Mouse (Mus musculus) heart, embryonic 15.5 days (tissue): ENCODE results near the gene Usp24. TPM values are rescaled to one million over a fixed set of nuclear protein-coding genes. Genes with fewer than 3 reads are reported as not detected.

Experiments
- ATAC-seq: fragments of 200-750 bp; cut with Nextera tagmentation; replicated peaks from 2 replicates; pipeline ENCODE4 v1.8.0; 2017; ENCODE audit warnings: low read depth, moderate TSS enrichment; ENCODE audit not compliant: insufficient number of reproducible peaks, insufficient read depth, low FRiP score
- H3K27ac ChIP-seq: fragments of 300-500 bp; sonication (generic); 2 replicates; pipeline ENCODE4 v1.5.1; 2015; ENCODE audit warnings: mild to moderate bottlenecking, inconsistent platforms
- H3K27me3 ChIP-seq: fragments of 300-500 bp; sonication (generic); 2 replicates; pipeline ENCODE4 v1.6.1; 2015; ENCODE audit warnings: inconsistent platforms
- H3K36me3 ChIP-seq: fragments of 300-500 bp; sonication (generic); 2 replicates; pipeline ENCODE4 v1.6.1; 2015; ENCODE audit warnings: mild to moderate bottlenecking, inconsistent platforms
- H3K4me1 ChIP-seq: fragments of 300-500 bp; sonication (generic); replicated peaks from 2 replicates; pipeline ENCODE4 v1.6.1; 2015; ENCODE audit warnings: inconsistent platforms
- H3K4me2 ChIP-seq: fragments of 300-500 bp; sonication (generic); 2 replicates; pipeline ENCODE4 v1.6.1; 2015; ENCODE audit warnings: inconsistent platforms, mild to moderate bottlenecking, moderate library complexity
- H3K4me3 ChIP-seq: fragments of 300-500 bp; sonication (generic); 2 replicates; pipeline ENCODE4 v1.5.1; 2015; ENCODE audit warnings: mild to moderate bottlenecking, inconsistent platforms
- H3K9ac ChIP-seq: fragments of 300-500 bp; sonication (generic); 2 replicates; pipeline ENCODE4 v1.6.1; 2015; ENCODE audit warnings: mild to moderate bottlenecking, inconsistent platforms
- H3K9me3 ChIP-seq: fragments of 300-500 bp; sonication (generic); replicated peaks from 2 replicates; pipeline ENCODE4 v1.6.1; 2016; ENCODE audit warnings: inconsistent platforms
- WGBS: fragments of 180-500 bp; shearing (Covaris S2); methylation state at CpG from one replicate; pipeline ENCODE4 v1.1.7; 2015; ENCODE audit warnings: mixed read lengths; 5-methylcytosine and 5-hydroxymethylcytosine counted together
- polyA plus RNA-seq: library from polyadenylated mRNA; unstranded; fragments of >200 nt; fragmentation: Nextera tagmentation; extraction: Ambion mirVana; gene quantifications from 2 replicates; pipeline ENCODE4 v1.2.1, GENCODE M21; 2015

Usp24 gene
- polyA plus RNA-seq = 6.6 and 8.1 TPM in 2 replicates

GRCm38 (mm10) chr4:106315921-106316350, at the start of gene Usp24:
Usp24 (plus strand) TSS chr4:106316213.
- H3K9me3 ChIP-seq = no peaks in the 10 kb centered on the region
- H3K36me3 ChIP-seq = no peaks in the 10 kb centered on the region
- WGBS = under 1% methylated on average over 43 of the region's 60 CpGs
- peaks cover 41% of the 10 kb centered on the region for H3K4me1 ChIP-seq
- H3K27me3 ChIP-seq = no peaks in the 10 kb centered on the region
- ATAC-seq = peak; percentile 87
- H3K9ac ChIP-seq = peak within 1 kb of the TSS; percentile 96
- H3K4me3 ChIP-seq = peak within 1 kb of the TSS; percentile 96
- H3K27ac ChIP-seq = peak within 1 kb of the TSS; percentile 93
- peak within 1 kb of the TSS; percentile 83 for H3K4me2 ChIP-seq

GRCm38 (mm10) chr4:106276937-106277336, 39.1 kb upstream of the Usp24 start:
- no peaks in the 10 kb centered on the region for H3K27me3 ChIP-seq
- H3K4me2 ChIP-seq = no peak overlapping the region
- ATAC-seq = no peak
- peaks cover 19% of the 10 kb centered on the region for H3K4me1 ChIP-seq
- no peaks in the 10 kb centered on the region for H3K36me3 ChIP-seq
- no peak overlapping the region for H3K27ac ChIP-seq
- 42% methylated on average over 2 of the region's 2 CpGs for WGBS
- no peak overlapping the region for H3K9ac ChIP-seq
- H3K4me3 ChIP-seq = no peak overlapping the region
- no peaks in the 10 kb centered on the region for H3K9me3 ChIP-seq

- H3K9me3 ChIP-seq = no peaks in the 10 kb centered on the region
- no peaks in the 10 kb centered on the region for H3K27me3 ChIP-seq
- no peak overlapping the region for H3K27ac ChIP-seq
- H3K4me2 ChIP-seq = no peak overlapping the region
- H3K4me3 ChIP-seq = no peak overlapping the region
- H3K4me1 ChIP-seq = peaks cover 25% of the 10 kb centered on the region
- 12% methylated on average over 4 of the region's 4 CpGs for WGBS
- no peak for ATAC-seq
- no peak overlapping the region for H3K9ac ChIP-seq
- H3K36me3 ChIP-seq = no peaks in the 10 kb centered on the region
Measured at GRCm38 (mm10) chr4:106279177-106279576, 36.8 kb upstream of the Usp24 start.

DNA sequence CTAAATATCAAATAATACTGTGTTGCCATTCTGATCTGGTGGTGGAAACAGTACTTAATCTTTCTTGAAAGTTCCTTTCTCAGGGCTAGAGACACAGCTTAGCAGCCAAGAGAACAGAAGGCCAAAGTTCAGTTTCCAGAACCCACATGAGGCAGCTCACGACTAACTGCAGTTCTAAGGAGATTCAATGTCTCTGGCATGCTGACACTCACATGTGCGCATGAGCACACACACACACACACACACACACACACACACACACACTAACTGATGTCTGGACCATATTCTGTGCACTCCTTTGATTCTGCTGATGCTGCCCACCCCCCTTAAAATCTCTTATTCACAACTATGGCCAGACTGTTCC, 34.9 kb upstream of the Usp24 start:
- H3K9ac ChIP-seq = no peak overlapping the region
- no peak for ATAC-seq
- no peaks in the 10 kb centered on the region for H3K27me3 ChIP-seq
- H3K4me3 ChIP-seq = no peak overlapping the region; the same call in 1 of the 2 replicates
- 55% methylated on average over 2 of the region's 2 CpGs for WGBS
- peaks cover 25% of the 10 kb centered on the region for H3K4me1 ChIP-seq
- H3K4me2 ChIP-seq = peak overlapping the region; percentile 47
- H3K27ac ChIP-seq = peak overlapping the region; percentile 83
- no peaks in the 10 kb centered on the region for H3K36me3 ChIP-seq
- no peaks in the 10 kb centered on the region for H3K9me3 ChIP-seq

- peak; percentile 79 for ATAC-seq
- 30% methylated on average over 8 of the region's 8 CpGs for WGBS
- H3K4me3 ChIP-seq = peak overlapping the region; percentile 13; the same call in 1 of the 2 replicates
Measured at GRCm38 (mm10) chr4:106281492-106282122, 34.4 kb upstream of the Usp24 start.

DNA sequence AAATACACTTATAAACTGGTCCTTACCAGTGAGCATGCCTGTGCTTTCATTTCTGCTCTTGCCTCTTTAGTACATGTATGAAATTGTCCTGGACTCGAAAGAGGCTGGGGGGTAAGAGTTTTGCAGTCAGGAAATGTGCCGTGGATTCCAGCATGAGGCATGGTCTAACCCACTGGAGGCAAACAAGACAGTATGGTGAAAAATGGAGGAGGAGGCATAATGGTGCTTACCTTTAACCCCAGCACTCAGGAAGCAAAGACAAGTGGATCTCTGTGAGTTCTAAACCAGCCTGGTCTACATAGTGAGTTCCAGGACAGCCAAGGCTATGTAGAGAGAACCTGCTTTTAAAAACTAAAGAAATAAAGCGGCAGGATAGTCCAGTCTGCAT, 33.9 kb upstream of the Usp24 start:
- no peaks in the 10 kb centered on the region for H3K27me3 ChIP-seq
- H3K4me2 ChIP-seq = peak overlapping the region; percentile 47; the same call in 1 of the 2 replicates
- peak overlapping the region; percentile 13; the same call in 1 of the 2 replicates for H3K4me3 ChIP-seq
- H3K27ac ChIP-seq = peak overlapping the region; percentile 83
- H3K36me3 ChIP-seq = no peaks in the 10 kb centered on the region
- H3K9ac ChIP-seq = no peak overlapping the region
- ATAC-seq = no peak
- no peaks in the 10 kb centered on the region for H3K9me3 ChIP-seq
- WGBS = 63% methylated on average over 3 of the region's 3 CpGs
- H3K4me1 ChIP-seq = peaks cover 29% of the 10 kb centered on the region

More at GRCm38 (mm10) chr4:106281492-106282122, 34.4 kb upstream of the Usp24 start:
- Histone ChIP-seq H3K9ac (no peak overlapping the region), H3K4me2 (peak overlapping the region; percentile 47), H3K9me3 (no peaks in the 10 kb centered on the region), H3K27me3 (no peaks in the 10 kb centered on the region), H3K4me1 (peaks cover 25% of the 10 kb centered on the region), H3K36me3 (no peaks in the 10 kb centered on the region), H3K27ac (peak overlapping the region; percentile 83)

GRCm38 (mm10) chr4:106286958-106287743, 28.9 kb upstream of the Usp24 start:
- H3K9me3 ChIP-seq = no peaks in the 10 kb centered on the region
- no peaks in the 10 kb centered on the region for H3K36me3 ChIP-seq
- H3K9ac ChIP-seq = no peak overlapping the region
- H3K4me1 ChIP-seq = peaks cover 11% of the 10 kb centered on the region
- no peak overlapping the region for H3K4me2 ChIP-seq
- H3K4me3 ChIP-seq = no peak overlapping the region
- no peak overlapping the region for H3K27ac ChIP-seq
- WGBS = 47% methylated on average over 4 of the region's 4 CpGs
- ATAC-seq = no peak
- no peaks in the 10 kb centered on the region for H3K27me3 ChIP-seq

DNA sequence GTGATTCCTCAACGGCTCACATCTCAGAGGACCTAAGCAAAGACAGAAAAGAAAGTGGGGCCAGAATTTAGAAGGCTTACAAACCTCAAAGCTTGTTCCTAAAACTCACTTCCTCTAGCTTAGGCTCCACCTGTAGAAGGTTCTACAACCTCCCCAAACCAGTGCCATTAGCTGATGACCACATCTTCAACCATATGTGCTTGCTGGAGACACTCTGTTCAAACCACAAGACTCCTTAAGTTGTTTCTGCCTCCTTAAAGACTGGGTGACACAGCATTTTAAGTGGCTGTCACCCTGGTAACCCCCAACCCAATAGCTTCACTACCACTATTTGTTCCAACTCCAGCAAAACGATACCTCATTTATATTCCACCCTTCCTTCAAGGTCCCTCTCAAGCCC, 25.8 kb upstream of the Usp24 start:
- no peak for ATAC-seq

DNA sequence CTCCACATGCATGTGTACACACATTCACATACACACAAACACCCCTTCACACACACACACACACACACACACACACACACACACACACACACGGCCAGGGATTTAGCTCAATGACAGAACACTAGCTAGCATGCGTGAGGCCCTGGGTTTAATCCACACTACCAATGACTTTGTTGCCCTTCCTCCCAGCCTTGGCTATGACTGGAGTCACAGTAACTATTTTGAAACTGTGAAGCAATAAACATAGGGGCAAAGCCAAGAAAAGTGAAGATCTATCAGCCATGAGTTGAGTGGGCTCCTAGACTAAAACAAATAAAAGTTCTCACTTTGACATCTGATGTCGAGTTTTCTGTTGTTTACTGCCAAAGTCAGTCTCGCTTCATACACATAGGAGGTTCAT, 23.2 kb upstream of the Usp24 start:
- H3K9me3 ChIP-seq = no peaks in the 10 kb centered on the region
- H3K27ac ChIP-seq = no peak overlapping the region
- no peak overlapping the region for H3K9ac ChIP-seq
- no peak overlapping the region for H3K4me2 ChIP-seq
- no peaks in the 10 kb centered on the region for H3K27me3 ChIP-seq
- no peaks in the 10 kb centered on the region for H3K36me3 ChIP-seq
- WGBS = 73% methylated on average over 4 of the region's 4 CpGs
- no peak overlapping the region for H3K4me3 ChIP-seq
- ATAC-seq = no peak
- H3K4me1 ChIP-seq = no peaks in the 10 kb centered on the region; the same call in 1 of the 2 replicates

More for the DNA sequence above, 25.8 kb upstream of the Usp24 start:
- H3K27ac ChIP-seq = no peak overlapping the region
- 83% methylated on average over 2 of the region's 2 CpGs for WGBS
- H3K4me1 ChIP-seq = peaks cover 7% of the 10 kb centered on the region; the same call in 1 of the 2 replicates
- no peak overlapping the region for H3K4me3 ChIP-seq
- no peak overlapping the region for H3K9ac ChIP-seq
- no peaks in the 10 kb centered on the region for H3K27me3 ChIP-seq
- no peaks in the 10 kb centered on the region for H3K36me3 ChIP-seq
- H3K9me3 ChIP-seq = no peaks in the 10 kb centered on the region
- no peak overlapping the region for H3K4me2 ChIP-seq

DNA sequence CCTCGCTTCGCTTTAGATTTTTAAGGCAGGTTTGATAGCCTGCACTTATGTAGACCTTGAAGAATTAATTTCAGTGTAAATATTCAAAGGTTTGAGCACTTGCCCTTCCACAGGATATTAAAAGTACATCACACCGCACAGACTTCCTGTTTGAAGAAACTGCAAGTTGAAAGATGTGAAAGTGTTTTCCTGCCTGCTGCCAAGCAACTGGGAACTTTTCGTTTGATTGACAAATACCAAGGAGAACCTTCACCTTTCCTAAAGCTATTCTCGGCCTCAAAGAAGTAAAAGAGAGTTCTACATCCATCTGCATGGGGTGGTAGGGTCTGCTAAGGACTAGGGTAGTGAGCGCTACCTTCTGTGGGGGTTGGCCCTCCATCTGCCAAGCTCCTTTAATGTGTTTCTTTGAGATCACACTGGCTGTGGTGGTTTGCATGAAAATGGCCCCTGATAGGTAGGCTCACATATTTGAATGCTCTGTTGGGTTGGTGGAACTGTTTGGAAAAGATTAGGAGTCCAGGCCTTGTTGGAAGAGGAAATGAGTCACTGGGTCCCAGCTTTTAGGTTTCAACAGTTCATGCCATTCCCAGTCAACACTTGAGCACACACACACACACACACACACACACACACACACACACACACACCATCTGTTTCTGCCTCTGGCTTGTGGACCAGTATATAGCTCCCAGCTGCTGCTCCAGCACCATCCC, 22.5 kb upstream of the Usp24 start:
- Histone ChIP-seq H3K4me2 (no peak overlapping the region), H3K4me1 (no peaks in the 10 kb centered on the region; the same call in 1 of the 2 replicates), H3K27me3 (no peaks in the 10 kb centered on the region), H3K4me3 (no peak overlapping the region), H3K27ac (no peak overlapping the region), H3K9ac (no peak overlapping the region), H3K9me3 (no peaks in the 10 kb centered on the region), H3K36me3 (no peaks in the 10 kb centered on the region)
- 67% methylated on average over 6 of the region's 6 CpGs for WGBS
- ATAC-seq = no peak

DNA sequence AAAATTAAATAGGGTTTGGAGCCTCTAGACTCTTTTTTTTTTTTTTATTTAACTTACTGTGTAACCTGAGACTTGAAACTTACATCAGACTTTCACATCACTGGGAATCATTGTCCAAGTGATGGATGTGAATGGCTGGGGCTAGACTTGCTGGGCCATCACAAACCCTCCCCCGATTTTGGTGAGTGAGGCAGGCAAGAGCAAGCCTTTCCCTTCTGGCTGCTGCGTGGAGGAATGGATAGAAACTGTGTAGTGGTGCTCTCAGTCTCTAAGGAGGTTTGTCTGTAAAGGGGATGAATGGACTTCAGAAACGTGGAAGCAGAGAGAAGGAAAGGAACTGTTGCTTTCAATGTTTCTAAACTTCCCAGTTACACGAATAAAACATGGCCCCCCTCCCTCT, 20.3 kb upstream of the Usp24 start:
- no peaks in the 10 kb centered on the region; the same call in 1 of the 2 replicates for H3K4me1 ChIP-seq
- no peak overlapping the region for H3K4me2 ChIP-seq
- no peak overlapping the region for H3K9ac ChIP-seq
- no peak overlapping the region for H3K27ac ChIP-seq
- H3K9me3 ChIP-seq = no peaks in the 10 kb centered on the region
- H3K36me3 ChIP-seq = no peaks in the 10 kb centered on the region
- H3K27me3 ChIP-seq = no peaks in the 10 kb centered on the region
- WGBS = 55% methylated on average over 4 of the region's 4 CpGs
- ATAC-seq = no peak
- no peak overlapping the region for H3K4me3 ChIP-seq
